Mouse (Mus musculus) heart, postnatal 4 days (tissue): Measurements from ENCODE around the gene Gm45837. TPM values are rescaled to one million over a fixed set of nuclear protein-coding genes. Genes with fewer than 3 reads are reported as not detected.

ENCODE experiments used
- DNase-seq: peaks from one replicate; pipeline ENCODE4 v3.0.0; 2021
- total RNA-seq, 2 experiments: library from RNA; stranded (reverse); gene quantifications; 2 replicates each; pipeline ENCODE4 v1.2.3; 2021

Gm45837 gene
- total RNA-seq, 2 experiments from 2014 or later: 7.4 TPM; not detected in 1

DNA sequence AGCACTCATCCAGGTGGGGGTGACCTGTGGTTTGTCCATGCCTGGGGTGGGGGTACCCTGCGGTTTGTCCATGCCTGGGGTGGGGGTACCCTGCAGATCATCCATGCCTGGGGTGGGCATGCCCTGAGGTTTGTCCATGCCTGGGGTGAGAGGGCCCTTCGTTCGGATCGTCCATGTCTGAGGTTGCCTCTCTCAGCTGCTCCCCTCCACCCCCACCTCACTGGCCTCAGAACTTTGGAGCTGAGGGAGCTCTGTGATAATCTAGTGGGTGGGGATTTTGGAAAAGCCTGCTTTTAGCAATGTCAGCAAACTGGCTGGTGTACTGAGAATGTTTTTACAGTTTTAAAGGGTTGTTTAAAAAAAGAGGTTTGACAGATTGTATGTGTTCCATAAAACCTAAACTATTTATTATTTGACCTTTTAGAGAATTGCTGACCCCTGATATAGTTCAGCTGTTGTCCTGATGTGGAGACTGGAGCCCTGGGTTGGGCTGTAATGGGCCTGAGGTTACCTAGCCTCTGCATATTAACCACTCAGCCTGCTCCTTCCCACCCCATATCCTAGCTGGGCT, 18.7 kb upstream of the Gm45837 start:
- DNase-seq: no peak

DNA sequence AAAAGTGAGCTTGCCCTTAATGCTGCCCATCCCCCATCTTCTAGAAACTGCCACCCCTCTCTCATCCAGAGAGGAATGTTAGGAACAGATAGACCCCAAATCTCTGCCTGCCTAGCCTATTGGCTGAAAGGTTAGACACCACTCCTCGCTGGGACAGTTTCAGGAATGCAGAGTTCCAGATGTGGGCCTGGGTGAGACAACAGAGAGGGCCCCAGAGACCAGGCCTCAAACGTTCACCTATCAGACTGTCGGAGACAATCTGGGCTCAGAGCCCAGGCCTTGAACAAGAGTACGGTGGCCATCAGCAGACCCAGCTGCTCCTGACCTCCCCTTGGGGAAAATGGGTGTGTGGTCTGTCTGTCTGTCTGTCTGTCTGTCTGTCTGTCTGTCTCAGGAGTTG, 17.7 kb upstream of the Gm45837 start:
- DNase-seq: peak; percentile 37

DNA sequence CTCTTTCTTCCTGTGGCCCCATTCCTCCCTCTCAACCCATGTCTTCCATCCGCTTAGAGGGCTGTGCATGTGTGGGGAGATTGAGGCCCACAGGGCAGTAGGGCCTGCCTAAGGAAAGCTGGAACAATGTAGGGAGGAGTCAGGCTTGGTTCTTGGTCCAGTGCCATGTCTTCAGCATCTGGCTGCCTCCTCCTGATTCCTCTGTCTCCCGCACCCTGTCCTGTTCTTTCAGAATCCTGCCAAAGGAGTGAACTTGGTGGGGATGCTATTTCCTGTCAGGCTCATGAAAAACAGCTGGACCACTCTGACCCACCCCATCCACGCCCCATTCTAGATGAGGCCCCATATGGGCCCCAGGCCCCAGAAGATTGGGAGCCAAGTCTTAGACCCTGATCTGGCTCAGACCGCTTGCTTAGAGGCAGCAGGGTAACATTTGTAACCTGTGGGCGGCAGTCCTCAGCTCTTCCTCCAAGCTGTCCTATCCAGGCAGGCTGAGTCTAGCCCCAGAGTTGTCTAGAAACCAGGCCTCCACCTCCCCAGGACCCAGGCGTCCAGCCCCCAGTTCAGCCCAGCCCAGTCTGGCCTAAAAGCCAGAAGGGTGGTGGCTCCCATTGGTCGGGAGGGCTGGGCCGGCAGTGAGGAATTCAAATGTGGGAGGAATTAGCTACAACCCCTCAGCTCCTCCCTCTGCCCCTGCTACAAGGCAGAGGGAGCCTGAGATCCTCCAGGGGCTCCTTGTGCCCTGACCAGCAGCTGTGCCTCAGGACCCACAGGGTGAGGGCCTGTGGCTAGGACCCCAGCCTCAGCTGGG, 16.8 kb upstream of the Gm45837 start:
- peak; percentile 79 for DNase-seq

GRCm38 (mm10) chr7:101394569-101394968, 16.1 kb upstream of the Gm45837 start:
- DNase-seq: no peak

DNA sequence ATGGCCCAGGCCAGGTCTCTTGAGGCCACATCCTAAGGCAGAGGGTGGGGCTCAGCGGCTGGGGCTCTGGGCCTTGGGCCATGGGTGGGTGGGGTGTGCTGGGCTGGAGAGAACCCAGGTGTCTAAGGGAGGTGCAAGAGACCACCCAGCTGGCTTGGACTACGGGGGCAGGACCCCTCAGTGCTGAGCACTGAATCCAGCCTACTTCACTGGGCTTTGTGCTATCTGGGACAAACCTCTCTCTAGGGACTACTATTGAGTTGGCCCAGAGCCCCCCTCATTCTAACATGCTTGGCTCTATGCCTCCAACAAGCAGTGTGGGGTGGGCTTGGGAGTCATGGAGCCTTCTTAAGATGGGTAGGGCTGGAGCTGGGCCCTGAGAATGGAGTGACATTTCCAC, 15.2 kb upstream of the Gm45837 start:
- peak; percentile 53 for DNase-seq

GRCm38 (mm10) chr7:101397175-101397574, 13.5 kb upstream of the Gm45837 start:
- DNase-seq: no peak

GRCm38 (mm10) chr7:101401510-101401909, 9.2 kb upstream of the Gm45837 start:
- DNase-seq: no peak

DNA sequence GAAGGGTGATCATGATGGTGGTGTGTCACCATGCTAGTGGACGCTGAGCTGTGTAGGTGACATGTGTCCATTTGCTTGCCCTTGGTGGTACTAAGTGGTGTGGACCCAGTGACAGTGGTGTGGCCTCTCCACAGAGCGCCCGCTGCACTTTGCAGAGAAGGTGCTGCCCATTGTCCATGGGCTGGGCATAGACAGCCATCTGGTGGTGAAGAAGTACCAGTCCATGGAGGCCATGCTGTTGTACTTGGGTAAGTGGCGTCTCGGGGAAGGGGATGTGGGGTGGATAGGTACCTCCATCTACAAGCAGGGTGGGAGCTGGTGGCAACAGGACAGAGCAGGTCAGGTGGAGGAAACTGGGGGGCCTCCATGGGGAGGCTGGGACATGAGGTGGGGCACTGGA, 6.9 kb upstream of the Gm45837 start:
- DNase-seq: no peak

GRCm38 (mm10) chr7:101412796-101413195, 2.1 kb downstream of the Gm45837 start:
- DNase-seq: peak; percentile 92

- no peak for DNase-seq
These were observed 3.5 kb downstream of the Gm45837 start for GRCm38 (mm10) chr7:101414209-101414608.

- DNase-seq: no peak
These were observed 4.2 kb downstream of the Gm45837 start for GRCm38 (mm10) chr7:101414661-101415511.

GRCm38 (mm10) chr7:101415512-101416100, 4.9 kb downstream of the Gm45837 start:
- no peak for DNase-seq

DNA sequence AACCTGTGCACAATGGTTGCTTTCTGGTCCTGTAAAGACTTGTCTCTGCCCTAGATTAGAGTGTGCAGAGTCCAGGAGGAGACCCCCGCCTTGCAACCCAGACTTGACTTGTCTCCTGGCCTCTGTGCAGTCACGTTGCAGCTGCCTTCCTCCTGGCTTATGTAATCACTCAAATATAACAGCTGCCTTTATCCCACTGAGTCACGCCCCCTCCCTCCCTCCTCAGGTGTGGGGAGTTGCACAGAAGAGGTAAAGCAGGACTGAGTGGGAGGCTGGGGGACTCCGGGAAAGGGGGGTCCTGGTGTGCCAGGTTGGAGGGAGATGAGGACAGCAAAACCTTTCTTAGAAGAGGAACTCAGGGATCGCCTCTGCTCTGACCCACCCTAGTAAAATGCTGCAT, 5.7 kb downstream of the Gm45837 start:
- DNase-seq: no peak

DNA sequence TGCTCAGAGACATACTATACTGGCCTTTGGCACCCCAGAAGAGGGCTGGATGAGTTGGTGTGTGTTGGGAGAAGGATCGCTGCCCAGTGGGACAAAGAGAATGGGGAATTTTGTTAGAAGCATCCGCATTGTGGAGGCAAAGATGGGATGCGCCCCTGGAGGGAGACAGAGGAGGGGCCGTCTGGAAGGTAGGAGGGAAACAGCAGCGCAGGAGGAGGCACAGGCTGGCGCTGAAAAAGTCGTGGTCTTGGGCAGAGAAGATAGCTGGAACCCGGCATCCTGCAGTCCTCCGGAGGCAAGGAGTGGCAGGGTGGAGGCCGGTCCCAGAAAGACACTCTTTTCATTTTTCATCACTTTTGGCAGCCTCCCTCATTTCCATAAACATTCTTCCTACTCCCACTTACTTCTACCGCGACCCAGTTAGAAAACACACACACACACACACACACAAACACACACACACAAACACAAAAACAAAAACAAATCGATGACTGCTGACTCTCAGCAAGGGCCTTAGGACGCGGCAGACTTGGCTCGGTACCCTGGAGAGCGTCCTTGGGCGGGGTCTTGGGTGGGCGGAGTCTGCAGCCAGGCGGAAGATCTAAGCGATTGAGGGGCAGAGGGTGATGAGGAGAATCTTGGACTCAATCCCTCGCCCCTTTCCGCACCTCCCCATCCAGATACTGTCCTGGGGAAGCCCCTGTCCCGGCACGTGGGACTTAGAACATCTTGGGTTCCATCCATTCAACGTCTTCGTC, 8.5 kb downstream of the Gm45837 start:
- no peak for DNase-seq

DNA sequence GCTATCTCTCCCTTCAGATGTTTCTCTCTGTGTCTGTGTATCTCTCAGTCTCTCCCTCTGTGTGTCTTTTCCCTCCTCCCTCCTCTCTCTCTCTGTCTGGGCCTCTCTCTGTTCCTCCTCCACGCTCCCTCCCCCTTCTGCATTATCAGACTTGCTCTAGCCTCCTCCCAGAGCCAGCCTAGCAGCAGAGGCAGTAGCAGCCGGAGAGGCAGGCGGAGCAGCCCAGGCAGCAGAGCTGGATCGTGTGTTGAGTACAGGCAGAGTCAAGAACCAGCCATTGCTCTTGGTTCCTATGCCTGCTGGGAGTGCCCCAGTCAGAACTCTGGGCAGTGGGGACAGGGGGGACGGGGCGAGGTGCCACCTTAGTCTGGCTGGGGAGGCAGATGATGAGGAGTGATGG, 10.8 kb downstream of the Gm45837 start, which contains the start of gene Pde2a:
TSS of gene Pde2a (plus strand) at position 163 of the 400 bp plus-strand sequence.
- no peak for DNase-seq

DNA sequence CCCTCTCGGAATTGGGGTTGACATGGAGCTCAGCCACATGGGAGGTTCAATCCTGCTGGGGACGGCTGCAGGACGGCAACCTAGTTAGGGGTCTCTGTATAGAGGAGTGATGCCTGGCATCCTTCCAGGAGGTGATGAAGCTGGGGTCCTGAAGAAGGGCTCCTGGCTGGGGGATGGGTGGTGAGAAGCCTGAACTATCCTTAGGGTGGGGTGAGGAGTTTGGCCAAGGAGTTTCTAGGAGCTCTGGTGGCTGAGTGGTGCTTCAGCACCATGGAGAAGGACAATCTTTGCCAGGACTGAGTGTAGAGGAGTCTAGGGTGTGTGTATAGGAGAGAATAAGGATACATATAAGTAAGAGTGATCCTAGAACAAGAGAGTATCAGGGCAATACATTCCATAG, 11.4 kb downstream of the Gm45837 start:
- peak; percentile 57 for DNase-seq

DNA sequence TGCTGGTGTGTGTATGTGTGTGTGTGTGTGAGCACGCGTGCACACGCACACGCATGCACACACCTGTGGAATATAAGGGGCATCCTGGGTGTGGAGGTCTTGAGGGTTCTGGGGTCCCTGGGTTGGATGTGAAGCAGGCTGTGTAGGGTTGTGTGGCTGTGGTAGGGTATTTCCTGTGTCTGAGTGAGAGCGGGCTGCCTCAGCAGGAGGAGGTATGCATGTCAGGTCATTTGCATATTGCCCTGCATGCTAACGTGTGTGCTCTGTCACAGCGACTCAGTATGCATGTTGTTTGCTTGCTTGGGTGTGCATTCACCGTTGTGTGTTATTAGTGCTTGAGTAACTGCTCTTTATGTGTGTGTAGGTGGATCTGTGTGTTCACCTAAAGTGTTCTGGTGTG, 12.0 kb downstream of the Gm45837 start:
- DNase-seq: no peak

DNA sequence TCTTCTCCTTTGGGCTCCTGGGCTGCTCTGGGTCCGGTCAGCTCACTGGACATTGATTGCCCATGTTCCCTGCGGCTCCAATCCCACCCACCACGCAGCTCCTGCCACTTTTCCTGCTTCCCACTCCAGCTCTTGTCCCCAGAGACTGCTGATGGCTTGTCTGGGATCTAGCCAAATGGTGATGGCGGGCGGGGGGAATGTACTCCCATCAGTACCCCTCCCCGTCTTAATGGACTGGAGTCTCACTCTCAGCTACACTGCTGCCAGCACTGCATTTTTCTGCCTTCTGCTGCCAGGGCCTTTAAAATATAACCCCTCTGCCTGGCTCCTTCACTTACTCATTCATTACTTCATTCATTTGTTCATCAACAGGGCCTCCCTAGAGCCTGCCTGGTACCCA, 13.3 kb downstream of the Gm45837 start:
- no peak for DNase-seq

DNA sequence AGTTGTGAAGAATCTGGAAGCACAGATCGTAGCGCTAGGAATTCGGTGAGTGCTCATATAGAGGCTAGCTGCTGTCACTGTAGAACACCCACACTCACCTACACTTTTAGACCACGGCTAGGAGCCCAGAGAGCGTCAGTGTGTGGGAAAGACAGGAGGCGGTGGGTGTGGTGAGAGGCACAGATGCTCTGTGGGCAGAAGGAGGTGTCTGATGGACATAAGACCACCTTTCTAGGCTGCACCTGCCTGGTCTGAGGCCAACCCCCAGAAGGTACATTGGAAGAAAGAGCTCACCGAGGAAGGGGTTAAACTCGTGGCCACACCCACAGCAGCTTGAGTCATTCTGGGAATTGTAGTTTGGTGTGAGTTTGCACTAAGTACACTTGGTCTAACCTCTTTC, 16.0 kb downstream of the Gm45837 start:
- no peak for DNase-seq

DNA sequence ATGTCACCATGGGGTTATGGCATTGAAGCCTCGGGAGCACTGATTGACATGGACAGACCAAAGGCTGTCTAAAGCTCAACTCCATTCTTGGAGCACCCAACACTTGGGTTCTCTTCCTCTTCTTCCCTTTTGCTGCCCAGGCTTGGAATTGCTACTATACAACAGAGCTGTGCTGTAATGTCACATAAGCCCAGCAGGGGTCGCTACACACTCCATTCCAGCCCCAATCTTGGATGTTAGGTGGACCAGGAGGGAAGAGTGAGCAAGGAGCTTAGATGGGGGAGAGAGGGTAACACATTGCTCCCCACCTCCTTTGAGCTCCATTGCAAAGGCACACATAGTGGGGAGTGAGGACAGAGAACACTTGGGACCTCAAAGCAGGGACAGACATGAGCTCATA, 17.1 kb downstream of the Gm45837 start:
- DNase-seq: peak; percentile 41

DNA sequence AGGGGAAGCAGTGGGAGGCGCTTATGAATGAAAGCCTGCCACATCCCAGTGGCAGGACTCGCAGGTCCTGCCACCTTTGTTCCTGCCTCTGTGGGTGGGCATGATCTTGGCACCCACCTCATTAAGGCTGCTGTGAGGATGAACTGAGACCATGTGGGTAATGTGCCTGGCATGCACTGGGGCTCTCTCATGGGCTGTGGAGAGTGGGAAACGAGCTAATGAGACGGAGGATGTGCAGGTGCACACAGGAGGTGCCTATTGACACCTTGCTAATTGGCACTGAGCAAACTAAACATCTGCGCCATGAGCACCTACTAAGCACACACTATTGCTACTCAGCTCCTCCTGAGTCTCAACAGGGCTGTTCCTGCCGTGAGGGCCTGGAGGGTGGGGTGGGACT, 24.4 kb downstream of the Gm45837 start:
- no peak for DNase-seq

DNA sequence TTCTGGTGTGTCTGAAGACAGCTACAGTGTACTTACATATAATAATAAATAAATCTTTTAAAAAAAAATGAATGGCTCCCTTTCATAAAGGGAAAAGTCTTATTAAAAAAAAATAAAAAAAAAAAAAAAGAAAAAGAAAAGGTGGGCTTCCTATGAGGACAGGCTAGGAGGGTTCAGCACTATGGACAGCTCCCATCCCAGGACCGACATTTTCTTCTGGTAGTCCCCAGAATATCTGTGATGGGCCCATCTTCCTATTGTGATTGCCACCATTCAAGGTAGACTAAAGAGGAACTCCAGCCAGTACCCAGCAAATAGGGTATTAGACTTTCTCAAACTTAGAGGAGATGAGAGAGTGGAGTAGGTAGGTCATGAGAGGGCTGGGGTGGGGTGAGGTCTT, 27.2 kb downstream of the Gm45837 start:
- DNase-seq: no peak
